Mouse (Mus musculus): ENCODE results near the gene Epo.

DNA sequence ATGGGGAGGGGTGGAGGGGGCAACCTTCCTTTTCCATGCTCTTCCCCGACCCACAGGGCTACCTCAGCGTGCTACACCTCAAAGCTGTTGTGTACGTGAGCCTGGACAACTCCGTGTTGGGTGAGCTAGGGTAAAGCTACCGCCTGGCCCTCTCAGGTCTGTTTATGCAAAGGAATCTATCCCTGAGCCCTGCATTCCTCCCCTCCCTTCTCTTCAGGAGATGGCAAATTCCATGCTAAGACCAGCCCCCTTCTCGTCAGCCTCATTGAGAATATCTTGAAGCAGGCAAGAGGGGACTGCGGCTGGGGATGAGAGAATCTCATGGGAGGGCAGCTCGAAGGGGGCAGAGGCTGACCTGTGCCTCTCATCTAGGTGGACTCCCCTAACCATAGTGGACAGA, 49.7 kb upstream of the Epo start:
- TF ChIP-seq CTCF (IDR thresholded peaks at IDR 0.05; ENCODE audit: control insufficient read depth, insufficient read depth, insufficient read length): no peak
- no peak for TF ChIP-seq MYOD1 (IDR thresholded peaks at IDR 0.05; ENCODE audit: control insufficient read depth, insufficient read length, low read depth)

Data from C2C12 (cell line).